Mouse (Mus musculus): ENCODE results near the gene Plekha1.

Gene Plekha1

GRCm38 (mm10) chr7:130922981-130923731 is 57.6 kb downstream of the Plekha1 start:
- DNase-seq: no peak

DNA sequence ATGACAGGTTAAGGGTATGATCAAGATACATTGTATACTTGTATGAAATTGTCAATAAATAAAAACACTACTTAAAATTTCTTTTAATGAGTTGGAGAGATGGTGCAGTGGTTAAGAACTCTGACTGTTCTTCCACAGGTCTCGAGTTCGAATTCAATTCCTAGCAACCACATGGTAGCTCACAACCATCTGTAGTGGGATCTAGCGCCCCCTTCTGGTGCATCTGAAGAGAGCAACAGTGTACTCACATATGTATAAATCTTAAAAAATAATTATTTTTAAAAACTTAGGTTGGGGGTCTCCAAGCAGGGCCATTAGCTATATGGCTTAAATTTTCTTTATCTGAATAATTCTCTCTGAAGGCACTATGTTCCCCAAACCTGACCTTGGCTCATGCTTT is 64.8 kb downstream of the Plekha1 start:
- no peak for DNase-seq

- no peak for DNase-seq
Measured at GRCm38 (mm10) chr7:130932921-130933320, 67.4 kb downstream of the Plekha1 start.

- no peak for DNase-seq
Measured at GRCm38 (mm10) chr7:130934654-130935053, 69.1 kb downstream of the Plekha1 start.

DNA sequence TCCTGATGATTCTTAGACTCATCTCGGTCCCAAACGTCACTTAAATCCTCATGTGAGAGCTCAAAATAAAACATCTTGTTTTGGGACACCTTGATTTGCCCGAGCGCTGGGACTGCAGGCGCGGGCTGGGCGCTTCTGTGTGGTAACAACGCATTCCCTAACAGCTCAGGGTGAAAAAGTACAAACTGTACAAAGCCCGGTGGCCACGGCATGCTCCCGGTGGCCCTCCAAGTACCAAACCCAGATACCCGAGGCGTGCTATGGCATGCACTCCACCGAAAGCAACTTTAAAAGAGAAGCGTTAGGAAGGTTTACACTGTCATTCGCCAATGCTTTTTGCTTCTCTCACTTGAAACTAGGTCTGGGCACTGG is 69.9 kb downstream of the Plekha1 start:
- DNase-seq: peak; percentile 46

DNA sequence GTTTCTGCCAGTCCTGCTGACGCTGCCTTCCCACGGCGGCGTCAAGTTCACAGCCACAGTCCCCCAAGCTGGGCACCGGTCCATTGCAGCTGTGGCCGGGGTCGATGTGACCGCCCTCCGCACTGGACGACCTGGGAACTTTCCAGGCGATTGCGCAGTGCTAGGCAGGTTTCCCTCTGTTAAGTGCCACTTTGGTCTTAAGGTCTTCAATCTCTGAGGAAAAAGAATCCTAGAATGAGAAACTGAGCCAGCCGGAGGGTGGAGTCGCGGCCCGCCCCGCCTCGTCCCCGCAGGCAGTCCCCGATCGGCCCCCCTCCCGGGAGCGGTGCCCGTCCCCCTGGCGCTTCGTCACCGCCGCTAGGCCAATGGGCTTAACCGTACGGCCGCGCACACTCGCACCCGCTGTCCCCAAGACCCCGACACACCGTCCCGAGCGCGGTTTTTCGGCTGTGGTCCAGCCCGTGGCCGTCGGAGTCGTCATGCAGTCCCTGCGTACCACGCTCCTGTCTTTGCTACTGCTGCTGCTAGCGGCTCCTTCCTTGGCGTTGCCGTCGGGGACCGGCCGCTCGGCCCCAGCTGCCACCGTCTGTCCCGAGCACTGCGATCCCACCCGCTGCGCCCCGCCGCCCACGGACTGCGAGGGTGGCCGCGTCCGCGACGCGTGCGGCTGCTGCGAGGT is 70.4 kb downstream of the Plekha1 start, which contains the start of gene Htra1:
Gene Htra1 (plus strand): TSS at position 319 of the 679 bp plus-strand sequence.
- peak; percentile 77 for DNase-seq

DNA sequence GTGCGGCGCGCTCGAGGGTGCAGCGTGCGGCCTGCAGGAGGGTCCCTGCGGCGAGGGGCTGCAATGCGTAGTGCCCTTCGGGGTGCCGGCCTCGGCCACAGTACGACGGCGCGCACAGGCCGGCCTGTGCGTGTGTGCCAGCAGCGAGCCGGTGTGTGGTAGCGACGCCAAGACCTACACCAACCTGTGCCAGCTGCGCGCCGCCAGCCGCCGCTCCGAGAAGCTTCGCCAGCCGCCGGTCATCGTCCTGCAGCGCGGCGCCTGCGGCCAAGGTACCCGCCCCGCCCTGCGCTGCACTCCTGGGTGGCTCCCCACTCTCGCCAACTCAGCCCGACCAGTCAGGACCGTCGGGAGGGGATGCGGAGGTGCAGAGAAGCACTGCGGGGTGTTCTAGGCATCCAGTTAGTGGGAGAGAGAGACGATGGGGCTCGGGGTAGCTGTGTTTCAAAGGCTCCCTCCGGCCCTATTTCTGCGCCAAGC is 71.0 kb downstream of the Plekha1 start:
- DNase-seq: peak; percentile 49

- no peak for DNase-seq
Measured at GRCm38 (mm10) chr7:130937266-130937841, 71.8 kb downstream of the Plekha1 start.

GRCm38 (mm10) chr7:130938005-130938404 is 72.4 kb downstream of the Plekha1 start:
- DNase-seq: no peak

GRCm38 (mm10) chr7:130938896-130939295 is 73.3 kb downstream of the Plekha1 start:
- no peak for DNase-seq

GRCm38 (mm10) chr7:130940733-130941132 is 75.2 kb downstream of the Plekha1 start:
- no peak for DNase-seq

- peak; percentile 65 for DNase-seq
Measured at GRCm38 (mm10) chr7:130943280-130943895, 77.8 kb downstream of the Plekha1 start.

- DNase-seq: no peak
Measured at GRCm38 (mm10) chr7:130944766-130945475, 79.4 kb downstream of the Plekha1 start.

DNA sequence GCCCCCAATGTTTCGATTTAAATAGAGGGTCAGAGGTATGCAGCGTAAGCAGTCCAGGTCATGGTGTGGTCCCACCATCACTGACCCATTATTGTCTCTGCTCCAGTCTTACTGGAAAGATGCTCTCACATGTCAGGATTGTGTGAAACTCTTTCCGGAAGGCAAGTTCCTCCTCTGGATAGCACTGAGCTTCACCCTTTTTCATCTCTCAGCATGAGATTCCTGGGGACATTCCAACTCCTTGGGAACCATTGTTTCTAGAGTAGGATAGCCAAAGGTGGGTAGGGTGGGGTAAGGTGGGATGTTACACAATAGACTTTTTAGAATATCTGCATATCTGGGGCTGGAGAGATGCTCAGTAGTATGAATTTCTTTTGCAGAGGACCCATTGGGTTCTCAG is 80.2 kb downstream of the Plekha1 start:
- no peak for DNase-seq

GRCm38 (mm10) chr7:130946303-130946702 is 80.7 kb downstream of the Plekha1 start:
- no peak for DNase-seq

DNA sequence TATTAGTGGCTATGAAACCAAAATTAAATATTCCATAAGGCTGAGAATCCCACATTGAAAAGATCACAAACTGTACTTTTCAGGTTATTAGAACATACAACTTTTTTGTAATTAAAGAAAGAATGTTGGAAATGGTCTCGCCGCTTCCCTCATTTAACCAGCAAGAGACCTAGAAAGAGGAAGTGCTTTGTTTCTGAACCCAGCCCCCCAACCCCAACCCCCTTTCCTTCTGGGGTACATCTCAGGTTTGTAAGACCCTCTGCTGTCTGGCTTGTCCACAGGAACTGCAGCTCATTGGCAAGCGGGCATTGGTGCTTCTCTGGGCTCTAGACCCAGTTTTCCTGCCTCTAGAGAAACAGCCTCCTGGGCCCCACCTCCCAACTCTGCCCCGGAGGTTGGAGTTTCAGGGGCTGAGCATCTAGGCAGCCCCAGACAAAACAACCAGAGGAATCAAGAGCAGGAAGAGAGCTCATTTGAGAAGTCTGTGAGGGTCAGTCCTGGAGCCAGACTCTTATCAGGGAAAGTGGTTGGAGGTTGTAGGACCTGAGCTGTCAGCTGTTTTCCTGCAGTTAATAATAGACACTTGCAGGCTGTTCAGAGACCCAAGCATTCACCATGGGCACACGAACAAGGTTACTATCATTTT is 83.1 kb downstream of the Plekha1 start:
- DNase-seq: no peak

- peak; percentile 72 for DNase-seq
Measured at GRCm38 (mm10) chr7:130949331-130949751, 83.8 kb downstream of the Plekha1 start.

DNA sequence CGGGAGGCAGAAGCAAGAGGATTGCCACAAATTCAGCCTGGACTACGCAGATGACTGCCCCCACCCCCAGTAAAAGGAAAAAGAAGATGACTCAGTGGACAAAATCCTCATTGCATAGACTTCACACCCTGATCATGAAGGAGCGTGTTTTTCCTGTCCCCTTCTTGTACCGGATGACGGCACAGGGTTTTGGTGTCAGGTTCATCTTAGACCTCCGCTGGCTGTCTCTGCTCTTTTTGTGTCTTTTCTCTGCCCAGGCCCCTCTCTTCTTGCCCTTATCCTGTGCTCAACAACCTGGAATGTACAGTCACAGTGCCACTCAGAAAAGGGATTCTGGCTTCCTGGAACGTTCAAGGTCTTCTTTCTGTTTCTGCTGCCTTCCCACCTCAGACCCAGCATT is 84.9 kb downstream of the Plekha1 start:
- no peak for DNase-seq

- DNase-seq: no peak
Measured at GRCm38 (mm10) chr7:130951004-130951403, 85.4 kb downstream of the Plekha1 start.

- no peak for DNase-seq
Measured at GRCm38 (mm10) chr7:130953376-130953775, 87.8 kb downstream of the Plekha1 start.

DNA sequence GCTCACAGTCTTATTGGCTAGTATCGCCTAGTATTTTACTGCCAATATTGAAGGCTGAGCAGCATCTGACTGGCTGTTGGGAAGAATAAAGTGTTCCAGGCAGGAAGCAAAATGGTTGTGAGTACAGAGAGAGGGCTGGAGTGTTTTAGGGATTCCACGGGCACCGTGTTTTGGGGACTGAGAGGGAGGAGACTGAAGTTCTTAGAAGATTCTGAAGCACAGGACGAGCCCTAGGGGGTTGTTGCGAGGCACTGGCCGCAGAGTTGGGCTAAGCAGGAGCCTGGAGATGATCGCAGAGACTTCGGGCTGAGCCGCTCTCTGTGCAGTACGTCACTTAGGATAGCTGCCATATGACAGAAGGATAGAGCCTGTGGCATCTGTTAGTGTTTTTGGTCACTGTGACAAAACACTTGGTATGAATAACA is 88.6 kb downstream of the Plekha1 start:
- DNase-seq: no peak

DNA sequence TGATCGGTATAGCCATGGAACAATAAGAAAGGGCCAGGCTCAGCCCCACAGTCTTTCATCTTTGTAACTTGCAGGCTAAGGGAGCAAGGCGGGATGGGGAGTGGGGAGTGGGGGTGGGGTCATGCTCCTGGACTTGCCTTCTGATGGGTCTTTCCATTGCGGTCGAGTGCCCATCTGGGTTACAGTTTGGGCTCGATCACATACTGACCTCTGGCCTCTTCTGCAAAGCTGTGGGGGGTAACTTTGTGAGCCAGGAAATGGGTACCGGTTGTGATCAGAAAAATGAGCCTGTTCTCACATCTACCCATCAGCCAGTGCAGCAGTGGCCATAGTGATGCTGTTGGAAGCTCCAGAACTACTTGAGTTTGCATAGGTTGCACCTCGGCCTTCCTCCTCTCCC is 93.0 kb downstream of the Plekha1 start:
- DNase-seq: no peak
